Mouse (Mus musculus): ENCODE data around the gene Tbc1d4. TPM values are rescaled to one million over a fixed set of nuclear protein-coding genes. Genes with fewer than 3 reads are reported as not detected.
A peak's percentile ranks its signal among the peaks of the same experiment; 100 is the strongest.

Tbc1d4 gene
- total RNA-seq, 2 experiments from 2014 or later = 34.7 to 39.6 TPM

DNA sequence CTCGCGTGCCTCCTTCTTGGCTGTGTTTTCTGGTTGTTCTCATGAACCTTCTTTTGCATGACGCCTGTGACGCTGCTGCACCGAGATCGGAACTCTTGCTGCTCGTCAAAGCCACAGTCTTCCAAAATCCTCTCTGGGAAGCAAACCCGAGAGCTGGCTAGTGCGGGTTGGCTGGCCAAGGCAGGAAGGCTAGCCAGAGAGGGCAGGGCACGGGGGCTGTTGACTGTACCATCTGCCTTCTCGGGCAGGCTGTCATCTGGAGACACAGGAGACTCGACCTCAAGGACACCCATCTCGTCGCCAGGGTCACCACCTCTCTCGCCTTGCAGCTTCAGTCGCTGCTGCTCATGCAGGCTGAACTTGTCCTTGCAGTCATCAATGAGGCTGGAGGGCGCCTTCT is 101.8 kb downstream of the Tbc1d4 start:
- intact Hi-C loops (cut with DNase I) = no loop called here
- no peak for DNase-seq

DNA sequence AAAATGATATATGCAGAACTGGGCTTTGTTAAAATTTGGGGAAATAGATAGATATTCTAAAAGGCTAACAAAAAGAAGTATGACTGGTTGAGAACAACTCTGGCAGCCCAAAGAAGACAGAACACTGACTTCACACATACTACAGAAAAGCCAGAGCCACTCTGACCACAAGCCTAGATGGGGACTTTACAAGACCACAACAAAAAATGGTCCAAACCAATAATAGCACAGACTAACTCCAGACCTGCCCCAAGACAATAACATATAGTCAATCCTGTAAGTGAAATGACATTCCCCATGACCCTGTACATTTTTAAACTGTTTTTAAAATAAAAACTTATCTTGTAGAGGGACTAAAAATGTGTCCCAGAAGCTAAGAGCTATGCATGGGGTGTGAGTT is 103.2 kb downstream of the Tbc1d4 start:
- intact Hi-C loops (cut with DNase I) = no loop called here

DNA sequence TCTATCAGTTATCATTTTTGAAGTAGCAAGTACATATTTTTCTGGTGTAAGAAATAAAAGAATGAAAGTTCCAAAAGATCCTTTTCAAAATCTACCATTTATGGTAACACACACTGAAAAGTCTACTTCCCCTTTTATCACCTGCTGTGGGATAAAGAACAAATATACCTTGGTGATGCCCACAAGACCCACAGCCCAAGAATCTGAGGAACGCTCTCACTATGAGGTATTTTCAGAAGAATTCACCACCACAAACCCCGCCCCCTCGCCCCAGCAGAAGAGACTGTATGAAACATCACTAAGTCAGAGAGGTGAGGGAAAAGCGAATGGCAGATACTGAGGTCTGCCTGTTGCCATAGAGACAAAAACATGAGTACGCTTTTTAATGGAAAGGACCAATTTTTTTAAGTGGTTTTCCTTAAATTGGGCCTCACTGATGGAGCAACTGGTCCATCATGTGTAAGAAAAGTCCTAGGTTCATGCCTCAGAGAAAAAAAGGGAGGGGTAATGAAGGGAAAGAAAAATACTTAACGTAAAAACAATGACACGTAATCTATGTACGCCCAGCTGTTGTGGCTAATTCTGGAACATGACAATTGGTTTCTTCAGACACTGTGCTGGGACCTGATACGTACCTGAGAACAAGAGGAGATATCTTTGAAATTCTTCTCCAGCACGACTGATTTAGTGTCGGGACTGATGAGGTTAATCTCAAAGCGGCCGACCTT is 104.4 kb downstream of the Tbc1d4 start:
- intact Hi-C loops (cut with DNase I) = no loop called here
- no peak for DNase-seq

More for the DNA sequence above, 103.2 kb downstream of the Tbc1d4 start:
- DNase-seq = no peak

DNA sequence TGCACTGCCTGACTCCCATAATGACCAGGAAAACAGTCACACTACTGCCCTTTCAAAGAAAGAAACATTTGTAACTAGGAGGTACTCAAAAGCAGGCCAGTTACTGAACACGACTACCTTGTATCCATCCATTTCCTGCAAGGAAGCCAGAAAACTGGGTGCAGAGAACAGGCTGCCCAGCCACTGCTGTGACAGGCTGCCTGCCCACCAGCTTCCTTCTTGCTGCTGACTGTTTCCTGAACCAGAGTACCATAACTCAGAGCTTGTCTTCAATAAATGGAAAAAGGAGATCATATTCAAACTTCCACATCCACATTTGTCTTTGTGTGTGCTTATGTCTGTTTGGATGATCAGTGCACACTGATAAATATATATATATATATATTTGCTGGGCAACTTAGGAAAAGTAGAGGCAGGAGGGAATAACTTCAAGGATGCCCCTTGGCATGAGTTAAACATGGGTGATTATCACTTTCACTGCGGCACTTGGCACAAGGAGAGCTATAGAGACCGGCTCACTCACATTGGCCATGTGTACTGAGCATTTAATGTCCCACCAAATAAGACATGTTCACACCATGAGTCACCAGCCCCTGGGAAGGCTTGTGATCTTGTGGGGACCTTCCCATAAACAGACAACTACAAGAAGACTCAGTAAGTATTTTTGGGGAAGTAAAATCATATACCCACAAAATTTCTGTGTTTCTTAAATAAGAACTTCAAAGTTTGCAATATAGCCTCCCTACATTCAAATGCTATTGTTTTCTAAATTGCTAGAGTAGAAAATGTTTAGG is 105.6 kb downstream of the Tbc1d4 start:
- intact Hi-C loops (cut with DNase I) = no loop called here
- DNase-seq = no peak

DNA sequence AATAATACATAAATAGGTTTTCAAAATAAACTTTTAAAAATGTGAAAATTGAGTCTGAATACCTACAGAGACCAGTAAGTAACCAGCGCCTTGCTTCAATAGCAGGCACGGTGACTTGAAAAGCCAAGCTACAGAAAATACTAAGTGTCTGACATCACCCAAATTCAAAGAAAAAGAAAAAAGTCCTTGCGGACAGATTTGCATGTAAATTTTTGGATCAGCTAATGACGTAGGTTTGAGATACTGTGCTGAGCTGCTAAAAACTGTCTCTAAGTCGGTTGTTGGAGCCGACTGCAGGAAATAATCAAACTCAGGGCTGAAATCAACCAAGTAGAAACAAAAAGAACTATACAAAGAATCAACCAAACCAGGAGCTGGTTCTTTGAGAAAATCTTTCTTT is 107.1 kb downstream of the Tbc1d4 start:
- intact Hi-C loops (cut with DNase I) = no loop called here
- no peak for DNase-seq

DNA sequence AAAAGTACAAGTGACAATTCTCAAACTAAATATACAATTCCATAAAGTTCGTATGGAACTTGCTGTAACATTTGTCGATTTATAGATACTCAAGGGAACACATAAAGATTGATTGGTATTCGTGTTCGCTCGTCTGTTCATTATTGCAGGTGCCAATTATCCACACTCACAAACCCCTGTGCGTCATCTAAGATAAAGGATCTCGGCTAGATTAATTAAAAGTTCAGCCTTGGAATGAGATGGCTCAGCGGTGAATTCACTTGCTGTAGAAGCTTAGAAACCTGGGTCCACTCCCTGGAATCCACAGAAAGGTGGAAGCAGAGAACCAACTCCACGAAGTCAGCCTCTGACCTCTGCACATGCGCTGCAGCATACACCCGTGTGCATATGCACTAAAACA is 107.5 kb downstream of the Tbc1d4 start:
- intact Hi-C loops (cut with DNase I) = no loop called here

GRCm38 (mm10) chr14:101500826-101501225 is 108.2 kb downstream of the Tbc1d4 start:
- intact Hi-C loops (cut with DNase I) = no loop called here
- no peak for DNase-seq

More for the DNA sequence above, 107.5 kb downstream of the Tbc1d4 start:
- DNase-seq = no peak

DNA sequence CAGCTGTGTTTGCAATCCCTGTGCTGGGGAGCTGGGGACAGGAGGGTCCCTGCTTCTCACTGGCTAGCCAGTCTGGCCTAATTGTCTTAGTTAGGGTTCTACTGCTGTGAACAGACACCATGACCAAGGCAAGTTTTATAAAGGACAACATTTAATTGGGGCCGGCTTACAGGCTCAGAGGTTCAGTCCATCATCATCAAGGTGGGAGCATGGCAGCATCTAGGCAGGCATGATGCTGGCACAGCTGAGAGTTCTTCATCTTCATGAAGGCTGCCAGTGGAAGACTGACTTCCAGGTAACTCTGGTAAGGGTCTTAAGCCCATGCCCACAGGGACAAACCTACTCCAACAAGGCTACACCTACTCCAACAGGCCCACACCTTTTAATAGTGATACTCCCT is 109.2 kb downstream of the Tbc1d4 start:
- no peak for DNase-seq
- intact Hi-C loops (cut with DNase I) = no loop called here

GRCm38 (mm10) chr14:101488264-101488810 is 120.7 kb downstream of the Tbc1d4 start:
- DNase-seq = no peak
- intact Hi-C loops (cut with DNase I) = no loop called here

DNA sequence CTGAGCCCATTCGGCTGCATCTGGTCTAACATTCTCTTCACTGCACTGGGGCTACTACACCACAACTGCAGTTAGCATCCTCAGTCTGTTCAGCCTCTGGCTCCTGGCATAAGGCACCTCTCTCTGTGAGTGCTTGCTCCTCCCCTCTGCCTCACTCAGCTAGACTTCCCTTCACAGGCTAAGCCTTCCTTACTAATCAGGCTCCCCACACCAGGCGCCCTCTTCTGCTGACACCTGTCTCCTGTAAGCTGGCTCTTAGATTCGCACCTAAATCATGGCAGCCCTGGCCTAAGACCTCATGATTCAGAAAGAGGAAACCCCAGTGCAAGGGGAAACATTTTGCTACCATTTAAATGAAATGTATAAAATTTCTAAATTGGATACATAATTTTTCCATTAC is 122.4 kb downstream of the Tbc1d4 start:
- intact Hi-C loops (cut with DNase I) = no loop called here

GRCm38 (mm10) chr14:101483230-101483629 is 125.8 kb downstream of the Tbc1d4 start:
- peak; percentile 75 to 77 for DNase-seq

More for the DNA sequence above, 122.4 kb downstream of the Tbc1d4 start:
- DNase-seq = no peak

DNA sequence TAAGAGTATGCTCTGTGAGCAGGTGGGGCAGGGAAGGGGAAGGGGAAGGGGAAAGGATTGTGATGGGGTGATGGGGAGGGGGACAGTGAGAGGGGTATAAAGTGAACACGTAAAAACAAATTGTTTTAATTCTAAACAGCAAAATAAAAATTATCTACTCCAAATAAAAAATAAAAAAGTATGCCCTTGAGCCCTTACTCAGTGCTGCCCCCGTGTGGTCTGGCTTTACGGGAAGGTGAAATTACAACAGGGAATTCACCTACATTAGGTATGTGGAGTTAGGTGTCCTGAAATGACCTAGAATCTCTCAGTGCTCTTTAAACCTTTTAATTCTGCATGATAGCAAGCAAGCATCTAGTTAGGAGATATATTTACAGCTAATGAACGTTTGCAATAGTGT is 126.7 kb downstream of the Tbc1d4 start:
- peak; percentile 37 to 76 for DNase-seq
- intact Hi-C loops (cut with DNase I) = no loop called here

More at GRCm38 (mm10) chr14:101483230-101483629, 125.8 kb downstream of the Tbc1d4 start:
- intact Hi-C loops (cut with DNase I) = no loop called here

DNA sequence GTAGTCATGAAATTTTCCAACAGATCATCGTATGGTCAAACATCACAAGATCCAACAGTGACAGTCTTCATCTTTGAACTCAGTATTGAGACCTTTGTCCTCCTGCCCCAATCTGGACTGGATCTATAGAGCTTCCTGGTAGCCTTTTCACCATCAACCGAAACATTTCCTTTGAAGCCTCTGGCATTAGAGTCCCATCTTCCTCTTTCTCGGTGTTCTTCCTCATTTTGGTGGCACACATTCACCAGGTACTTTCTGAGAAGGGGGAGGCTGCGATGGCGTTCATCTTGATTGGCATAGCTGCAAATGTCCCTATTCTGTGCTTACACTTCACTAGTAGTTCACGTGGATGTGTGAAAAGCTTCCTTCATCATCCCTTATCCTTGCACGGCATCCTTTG is 127.8 kb downstream of the Tbc1d4 start:
- intact Hi-C loops (cut with DNase I) = no loop called here
- no peak for DNase-seq

DNA sequence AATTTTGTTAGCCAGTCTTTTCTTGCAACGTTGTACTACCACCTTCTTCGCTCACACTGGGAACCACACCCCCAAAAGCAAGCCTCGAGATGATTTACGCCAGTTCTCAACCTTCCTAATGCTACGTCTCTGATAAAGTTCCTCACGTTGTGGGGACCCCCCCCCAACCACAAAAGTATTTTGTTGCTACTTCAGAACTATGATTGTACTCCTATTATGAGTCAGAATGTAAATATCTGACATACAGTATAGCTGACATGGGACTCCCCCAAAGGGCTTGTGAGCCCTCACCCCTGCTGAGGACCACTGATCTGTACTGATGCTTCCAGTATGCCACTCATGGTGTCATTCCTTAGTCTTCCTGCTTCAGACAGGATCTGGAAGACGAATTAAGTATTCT is 128.4 kb downstream of the Tbc1d4 start:
- intact Hi-C loops (cut with DNase I) = no loop called here
- no peak for DNase-seq

DNA sequence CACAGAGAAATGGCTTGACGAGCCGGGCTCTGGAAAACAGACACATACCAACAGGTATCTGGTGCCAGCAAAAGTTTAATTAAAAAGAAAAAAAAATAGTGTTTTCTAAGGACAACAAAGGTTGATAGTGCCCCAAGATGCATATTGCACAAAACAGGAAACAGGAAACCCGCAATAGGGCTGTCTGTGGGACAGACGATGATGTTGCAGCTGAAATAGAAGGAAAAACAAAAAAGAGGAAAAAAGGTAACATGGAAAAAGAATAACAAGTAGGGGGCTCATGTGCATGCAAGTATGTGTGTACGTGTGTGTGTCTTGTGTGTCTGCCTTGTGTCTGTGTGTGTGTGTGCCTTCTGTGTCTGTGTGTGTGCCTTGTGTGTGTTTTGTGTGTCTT is 131.2 kb downstream of the Tbc1d4 start:
- intact Hi-C loops (cut with DNase I) = no loop called here

DNA sequence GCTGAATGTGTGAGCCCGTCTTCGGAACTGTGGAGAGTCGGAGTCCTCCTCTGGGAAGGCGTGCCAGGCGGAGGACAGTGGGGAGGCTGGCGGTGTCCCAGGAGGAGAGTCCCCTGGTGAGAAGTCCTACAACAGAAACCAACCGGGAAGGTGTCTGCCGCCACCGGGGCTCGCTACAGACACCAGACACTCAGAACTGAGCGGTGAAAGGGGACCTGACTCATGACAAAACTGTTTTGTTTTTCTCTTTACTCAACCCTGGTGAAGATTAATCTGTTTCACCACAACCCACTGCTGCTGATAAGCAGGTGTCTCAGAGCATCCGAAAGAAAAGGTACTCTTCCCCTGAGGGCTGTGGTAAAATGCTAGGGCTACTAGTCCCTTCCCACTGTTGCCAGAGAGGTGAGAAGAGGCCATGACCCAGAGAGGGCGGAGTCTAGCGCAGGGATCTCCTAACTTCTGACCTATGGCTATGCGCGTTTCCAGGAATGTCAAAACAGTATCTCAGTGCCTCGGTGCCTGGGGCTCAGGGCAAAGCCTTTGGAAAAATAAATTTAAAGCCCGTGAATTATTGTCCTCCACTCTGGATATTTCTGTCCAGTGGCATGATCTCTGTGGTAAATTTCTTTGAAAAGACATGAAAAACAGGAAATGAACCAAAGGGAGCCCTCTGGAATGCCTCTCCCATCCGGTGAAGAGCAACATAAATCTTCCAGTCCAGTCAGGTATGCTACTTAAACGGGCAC is 131.7 kb downstream of the Tbc1d4 start:
- intact Hi-C loops (cut with DNase I) = no loop called here
- DNase-seq = no peak

More for the DNA sequence above, 131.2 kb downstream of the Tbc1d4 start:
- no peak for DNase-seq

- intact Hi-C loops (cut with DNase I) = no loop called here
- no peak for DNase-seq
Measured at GRCm38 (mm10) chr14:101469475-101470093, 139.4 kb downstream of the Tbc1d4 start.

DNA sequence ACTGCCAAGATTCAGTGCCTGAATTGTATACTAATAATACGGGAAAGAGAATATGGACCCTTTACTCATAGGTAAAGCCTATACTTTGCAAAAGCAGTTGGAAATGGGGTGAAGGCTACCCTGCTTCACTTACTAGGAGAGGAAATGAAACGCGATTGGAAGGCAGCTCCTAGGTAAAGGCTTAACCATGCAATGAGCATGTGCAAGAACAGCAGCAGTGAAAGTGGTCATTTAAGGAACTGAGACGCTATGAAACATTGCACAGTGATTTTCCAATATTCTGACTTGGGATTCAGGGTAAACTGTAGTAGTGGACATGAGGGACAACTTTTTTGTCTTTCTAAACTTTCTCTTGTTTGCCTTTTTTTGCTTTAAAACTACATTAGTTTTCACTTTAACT is 140.8 kb downstream of the Tbc1d4 start:
- intact Hi-C loops (cut with DNase I) = no loop called here
- no peak for DNase-seq

DNA sequence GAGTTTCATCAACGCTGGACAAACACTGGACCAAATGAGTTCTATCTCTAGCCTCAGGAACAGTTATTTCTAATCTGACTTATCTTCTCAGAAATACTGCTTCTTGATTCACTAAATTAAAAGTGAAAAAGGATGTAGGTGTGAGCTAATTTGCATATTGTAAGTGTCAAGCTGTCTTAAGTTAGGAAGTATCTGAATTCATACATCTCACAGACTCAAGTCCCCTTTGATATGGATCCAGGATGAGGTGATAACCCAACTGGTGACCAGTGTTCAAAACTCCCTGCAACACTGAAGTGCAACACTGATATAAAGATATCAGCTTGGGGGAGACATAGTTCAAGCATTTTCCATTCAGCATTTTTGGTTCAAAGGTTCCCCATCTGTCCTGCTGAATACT is 141.5 kb downstream of the Tbc1d4 start:
- DNase-seq = no peak
- intact Hi-C loops (cut with DNase I) = no loop called here

GRCm38 (mm10) chr14:101466521-101466920 is 142.5 kb downstream of the Tbc1d4 start:
- intact Hi-C loops (cut with DNase I) = no loop called here

GRCm38 (mm10) chr14:101465893-101466292 is 143.1 kb downstream of the Tbc1d4 start:
- intact Hi-C loops (cut with DNase I) = no loop called here
- DNase-seq = no peak

More at GRCm38 (mm10) chr14:101466521-101466920, 142.5 kb downstream of the Tbc1d4 start:
- DNase-seq = no peak

Data from heart, postnatal 10 days (tissue).